Mouse (Mus musculus): ENCODE measurements around the gene Rpl18a.

Gene Rpl18a

DNA sequence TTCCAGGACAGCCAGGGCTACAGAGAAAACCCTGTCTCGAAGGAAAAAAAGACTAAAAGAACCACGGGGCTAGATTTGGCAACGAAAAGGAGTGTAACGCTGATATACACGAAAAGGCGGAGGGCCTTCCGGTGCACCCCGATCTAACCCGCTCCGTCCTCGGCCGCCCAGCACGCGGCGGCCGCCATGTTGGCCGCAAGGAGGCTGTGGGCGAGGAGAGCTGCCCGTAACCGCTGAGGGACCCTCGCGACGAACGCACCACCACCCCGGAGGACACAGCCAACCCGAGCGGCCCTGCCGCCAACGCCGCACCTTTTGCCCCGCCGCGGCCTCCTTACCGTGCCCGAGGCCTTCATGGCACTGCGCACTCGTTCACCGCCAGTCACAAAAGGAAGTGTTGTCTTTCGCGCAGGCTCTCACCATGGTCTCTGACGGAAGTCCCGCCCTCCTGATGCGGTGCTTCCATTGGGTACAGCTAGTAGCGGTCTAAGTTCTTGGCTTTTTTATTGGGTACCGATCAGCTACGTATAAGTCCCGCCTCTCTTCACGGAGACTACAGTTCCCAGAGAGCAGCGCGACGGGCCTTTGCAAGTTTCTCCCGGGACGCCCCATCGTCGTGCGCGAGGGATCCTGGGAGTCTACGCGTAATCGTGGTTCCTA lies at the start of gene Rpl18a:
Gene Rpl18a, minus strand, starts transcription at position 392 of the 660 bp plus-strand sequence.
- DNase-seq: peak; percentile 99

DNA sequence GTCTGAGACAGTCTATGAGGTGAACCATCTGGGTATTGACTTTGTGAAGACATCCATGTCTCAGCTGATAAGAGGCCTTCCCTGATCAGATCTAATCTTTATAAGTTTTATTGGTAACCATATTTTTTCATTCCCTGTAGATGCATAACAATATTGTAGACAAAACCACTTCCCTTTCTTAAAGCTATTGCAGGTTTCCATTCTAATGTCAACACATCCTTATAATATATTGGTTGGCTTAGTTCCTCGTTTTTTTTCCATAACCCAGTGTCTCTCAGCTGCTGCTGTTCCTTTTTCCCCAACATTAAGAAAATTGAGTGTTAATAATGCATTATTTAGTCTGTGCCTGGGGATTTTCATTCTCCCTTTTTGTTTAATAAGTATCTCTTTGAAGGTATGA lies 46.0 kb upstream of the Rpl18a start:
- DNase-seq: no peak

GRCm38 (mm10) chr8:70941478-70941877 lies 44.3 kb upstream of the Rpl18a start:
- no peak for DNase-seq

DNA sequence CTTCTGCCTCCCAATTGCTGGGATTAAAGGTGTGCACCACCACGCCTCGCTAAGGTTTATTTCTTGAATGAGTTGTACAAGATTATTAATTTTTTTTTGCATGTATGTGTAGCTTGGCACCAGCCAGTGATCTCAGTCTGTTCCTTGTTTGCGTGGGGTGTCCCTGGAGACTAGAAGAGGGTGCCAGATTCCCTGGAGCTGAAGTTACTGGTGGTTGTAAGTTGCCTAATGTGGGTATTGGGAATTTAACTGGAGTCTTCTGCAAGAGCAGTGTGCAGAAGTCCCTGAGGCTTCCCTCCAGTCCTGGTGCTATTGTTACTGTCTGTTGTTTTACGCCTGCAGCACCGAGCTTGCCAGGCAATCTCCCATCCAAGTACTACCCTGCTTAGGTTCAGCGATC lies 40.0 kb upstream of the Rpl18a start:
- DNase-seq: no peak

DNA sequence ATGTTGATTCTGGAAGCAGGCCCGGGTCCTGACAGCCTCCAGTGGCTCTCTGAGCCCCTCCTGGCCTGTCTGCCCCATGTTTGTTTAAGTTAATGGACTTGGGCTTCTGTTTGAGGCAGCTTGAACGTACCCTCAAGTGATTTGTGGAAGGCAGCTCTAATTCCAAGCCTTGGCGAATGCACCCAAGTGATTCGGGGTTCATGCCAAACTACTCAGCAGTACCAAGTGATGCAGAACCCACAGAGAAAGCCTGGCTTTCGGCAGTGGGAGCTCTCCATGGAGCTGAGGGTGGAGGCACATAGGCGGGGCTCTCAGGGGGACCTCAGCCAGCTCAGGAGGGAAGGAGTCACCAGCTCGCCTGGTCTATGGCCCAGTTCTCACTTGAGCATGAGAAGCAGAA lies 37.6 kb upstream of the Rpl18a start:
- no peak for DNase-seq

DNA sequence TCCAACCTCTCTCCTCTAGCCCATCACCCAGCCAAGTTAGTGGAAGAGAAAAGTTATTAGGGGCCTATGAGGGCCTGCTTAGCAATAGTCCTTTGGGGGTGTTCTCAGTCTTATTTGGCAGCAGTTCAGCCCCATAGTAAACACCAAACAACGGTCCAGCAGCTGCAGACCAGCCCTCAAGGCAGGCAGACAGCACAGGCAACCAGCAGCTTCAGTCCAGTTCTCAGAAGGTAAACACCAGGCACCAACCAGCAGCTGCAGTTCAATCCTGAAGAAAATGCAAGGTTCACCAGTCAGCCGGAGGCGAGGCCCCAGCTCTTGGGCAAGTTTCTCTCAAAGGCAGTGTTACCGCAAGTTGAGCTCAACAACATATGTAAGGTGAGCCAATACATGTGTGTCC lies 35.8 kb upstream of the Rpl18a start:
- DNase-seq: no peak

DNA sequence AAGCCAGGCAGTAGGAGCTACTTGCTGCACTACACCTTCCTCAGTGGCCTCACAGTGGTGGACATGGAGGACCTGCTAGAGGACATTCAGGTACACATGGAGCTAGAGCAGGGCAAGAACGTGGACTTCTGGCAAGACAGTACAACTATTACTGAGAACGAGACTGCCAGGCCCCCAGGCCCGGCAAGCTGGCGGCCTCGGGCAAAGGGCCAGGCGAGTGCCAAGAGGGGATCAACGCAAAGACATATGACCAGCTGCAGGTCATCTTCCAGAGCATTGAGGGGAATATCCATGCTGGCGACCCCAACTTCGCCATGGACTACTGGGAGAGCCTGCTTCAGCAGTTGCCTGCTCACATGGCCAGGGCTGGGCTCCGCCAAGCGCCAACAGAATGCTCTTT lies 34.5 kb upstream of the Rpl18a start:
- no peak for DNase-seq

DNA sequence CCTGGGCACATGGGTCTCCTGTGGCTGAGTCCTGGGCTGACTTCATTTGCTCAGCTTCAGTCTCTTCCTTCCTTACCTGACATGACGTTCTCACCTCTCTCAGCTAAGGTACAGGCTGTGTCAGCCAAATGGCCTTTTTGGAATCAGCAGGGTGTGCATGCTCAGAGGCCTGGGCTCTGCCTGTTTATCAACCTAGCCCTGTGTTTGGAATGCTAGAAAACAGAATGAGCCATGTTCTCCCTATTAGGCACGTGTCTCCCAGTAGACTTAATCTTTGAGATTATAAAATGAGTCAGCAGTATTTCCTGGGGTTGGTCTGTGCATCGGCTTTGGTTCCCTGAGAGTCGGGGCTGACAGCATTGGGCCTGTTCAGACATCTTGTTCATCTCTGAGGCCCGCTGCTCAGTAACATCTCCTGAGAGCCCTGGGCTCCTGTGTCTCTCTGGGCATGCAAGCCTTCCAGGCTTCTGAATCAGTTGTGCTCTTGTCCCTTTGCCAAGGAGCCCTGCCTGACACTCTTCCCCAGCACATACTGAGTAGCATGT lies 31.6 kb upstream of the Rpl18a start:
- no peak for DNase-seq

- DNase-seq: peak; percentile 14
Observed at GRCm38 (mm10) chr8:70928096-70928495, 30.9 kb upstream of the Rpl18a start.

- no peak for DNase-seq
Observed at GRCm38 (mm10) chr8:70926396-70926795, 29.2 kb upstream of the Rpl18a start.

DNA sequence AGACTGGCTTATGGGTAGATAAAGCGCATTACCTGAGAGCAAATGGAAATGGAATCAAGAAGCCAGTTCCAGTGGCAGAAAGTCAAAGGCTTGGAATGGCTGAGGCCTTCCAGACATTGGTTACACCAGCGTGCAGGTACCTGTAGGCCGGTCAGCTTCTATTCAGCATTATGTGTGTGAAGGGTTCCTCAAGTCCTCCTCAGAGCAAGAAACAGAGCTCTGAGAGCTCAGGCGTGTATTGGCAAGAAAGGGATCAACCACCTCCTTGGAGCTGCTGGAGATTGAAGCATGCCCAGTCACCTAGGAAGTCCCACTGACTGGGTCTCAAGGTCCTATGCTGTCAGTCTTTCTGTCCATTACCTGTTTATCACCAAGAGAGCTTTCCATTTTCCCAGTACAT lies 28.5 kb upstream of the Rpl18a start:
- DNase-seq: no peak

DNA sequence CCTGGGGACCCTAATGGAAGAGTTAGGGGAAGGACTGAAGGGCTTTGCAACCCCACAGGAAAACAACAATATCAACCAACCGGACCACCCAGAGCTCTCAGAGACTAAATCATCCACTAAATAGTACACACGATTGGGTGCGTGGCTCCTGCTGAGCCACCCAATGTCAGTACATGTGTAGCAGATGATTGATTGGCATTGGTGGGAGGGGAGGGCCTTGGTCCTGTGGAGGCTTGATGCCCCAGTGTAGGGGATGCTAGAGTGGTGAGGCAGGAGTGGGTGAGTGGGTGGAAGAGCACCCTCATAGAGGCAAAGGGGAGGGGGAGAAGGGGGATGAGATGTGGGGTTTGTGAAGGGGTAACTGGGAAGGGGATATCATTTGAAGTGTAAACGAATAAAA lies 26.9 kb upstream of the Rpl18a start:
- no peak for DNase-seq

DNA sequence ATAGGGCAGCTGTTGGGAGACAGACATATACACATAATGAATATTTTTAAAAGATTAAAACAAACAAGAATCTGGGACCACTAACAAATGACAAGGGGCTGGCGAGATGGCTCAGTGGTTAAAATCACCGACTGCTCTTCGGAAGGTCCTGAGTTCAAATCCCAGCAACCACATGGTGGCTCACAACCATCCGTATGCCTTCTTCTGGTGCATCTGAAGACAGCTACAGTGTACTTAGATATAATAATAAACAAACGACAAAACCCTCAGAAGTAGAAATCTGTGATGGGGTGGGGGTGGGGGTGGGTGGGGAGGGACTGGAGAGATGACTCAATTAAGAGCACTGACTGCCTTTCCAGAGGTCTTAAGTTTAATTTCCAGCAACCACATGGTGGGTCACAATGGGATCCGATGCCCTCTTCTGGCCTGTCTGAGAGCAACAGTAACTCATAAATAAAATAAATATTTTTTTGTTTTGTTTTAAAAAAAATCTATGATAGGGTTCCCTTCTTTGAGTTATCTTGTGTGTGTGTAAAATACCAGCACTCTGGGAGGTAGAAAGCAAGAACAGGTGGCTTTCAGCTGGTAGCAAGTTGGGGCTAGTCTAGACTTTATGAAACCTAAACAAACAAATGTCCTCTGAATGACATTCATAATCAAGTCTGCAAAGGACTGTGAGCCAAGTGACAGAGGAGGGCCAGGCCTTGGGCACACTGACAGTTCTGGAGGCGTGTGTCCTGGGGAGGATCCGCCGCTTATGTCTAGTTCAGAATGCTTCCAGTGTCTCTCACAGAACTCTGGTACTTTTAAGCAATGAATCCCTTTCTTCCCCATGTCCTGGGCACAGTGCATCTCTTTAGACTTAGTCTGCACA lies 23.1 kb upstream of the Rpl18a start:
- DNase-seq: no peak

GRCm38 (mm10) chr8:70914704-70915103 lies 17.5 kb upstream of the Rpl18a start:
- DNase-seq: no peak

DNA sequence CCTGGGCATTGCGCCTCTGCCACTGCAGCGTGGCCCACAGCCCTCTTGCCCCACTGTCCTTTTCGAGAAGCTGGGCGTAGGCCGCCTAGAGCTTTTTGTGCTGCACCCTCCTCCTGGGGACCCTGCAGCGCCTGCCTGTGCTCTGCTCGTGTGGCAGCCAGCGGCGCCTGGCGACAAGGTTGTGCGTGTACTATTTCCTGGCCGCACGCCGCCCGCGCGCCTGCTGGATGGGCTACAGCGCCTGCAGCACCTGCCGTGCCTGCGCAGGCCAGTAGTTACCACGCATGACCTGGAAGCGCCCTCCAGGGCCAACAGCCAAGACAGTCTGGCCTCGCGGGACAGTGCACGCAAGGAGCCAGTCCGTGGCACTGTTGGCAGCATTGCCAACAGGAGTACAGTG lies 16.3 kb upstream of the Rpl18a start:
- no peak for DNase-seq

- no peak for DNase-seq
Observed at GRCm38 (mm10) chr8:70912955-70913354, 15.7 kb upstream of the Rpl18a start.

DNA sequence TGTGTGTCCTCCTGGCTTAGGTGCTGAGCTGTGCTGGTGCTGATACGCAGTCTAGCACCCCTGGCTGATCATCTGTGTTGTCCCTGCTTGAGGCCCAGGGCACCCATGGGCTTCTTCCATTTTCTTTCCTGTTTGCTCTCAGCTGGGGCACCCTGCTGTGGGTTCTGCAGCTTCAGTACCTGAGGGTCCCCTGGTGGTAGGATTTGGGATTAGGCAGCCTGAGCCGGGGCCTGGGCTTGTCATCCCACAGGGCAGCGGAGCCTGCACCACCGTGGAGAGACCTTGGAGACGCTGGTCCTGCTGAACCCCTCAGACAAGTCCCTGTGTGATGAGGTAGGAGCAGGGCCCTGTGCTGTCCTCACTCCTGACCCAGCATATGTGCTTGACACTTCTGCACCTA lies 14.4 kb upstream of the Rpl18a start:
- DNase-seq: no peak

DNA sequence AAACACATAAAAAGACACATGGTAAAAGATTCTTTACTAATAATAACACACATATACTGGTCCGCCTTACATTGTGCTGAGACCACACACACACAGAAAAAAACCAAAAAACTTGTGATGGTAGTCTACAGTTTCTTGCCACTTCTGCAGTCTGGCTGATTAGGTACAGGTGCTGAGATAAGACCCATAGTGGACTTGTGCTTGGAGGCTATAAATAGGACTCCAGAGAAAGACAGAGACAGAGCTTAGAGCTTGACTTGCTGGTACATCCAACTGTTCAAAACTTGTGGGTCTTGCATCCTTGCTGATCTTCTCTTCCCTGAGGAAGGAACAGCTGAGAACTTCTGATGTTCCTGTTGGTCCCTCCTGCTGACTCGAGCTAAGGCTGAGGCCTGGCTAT lies 10.3 kb upstream of the Rpl18a start:
- DNase-seq: no peak

DNA sequence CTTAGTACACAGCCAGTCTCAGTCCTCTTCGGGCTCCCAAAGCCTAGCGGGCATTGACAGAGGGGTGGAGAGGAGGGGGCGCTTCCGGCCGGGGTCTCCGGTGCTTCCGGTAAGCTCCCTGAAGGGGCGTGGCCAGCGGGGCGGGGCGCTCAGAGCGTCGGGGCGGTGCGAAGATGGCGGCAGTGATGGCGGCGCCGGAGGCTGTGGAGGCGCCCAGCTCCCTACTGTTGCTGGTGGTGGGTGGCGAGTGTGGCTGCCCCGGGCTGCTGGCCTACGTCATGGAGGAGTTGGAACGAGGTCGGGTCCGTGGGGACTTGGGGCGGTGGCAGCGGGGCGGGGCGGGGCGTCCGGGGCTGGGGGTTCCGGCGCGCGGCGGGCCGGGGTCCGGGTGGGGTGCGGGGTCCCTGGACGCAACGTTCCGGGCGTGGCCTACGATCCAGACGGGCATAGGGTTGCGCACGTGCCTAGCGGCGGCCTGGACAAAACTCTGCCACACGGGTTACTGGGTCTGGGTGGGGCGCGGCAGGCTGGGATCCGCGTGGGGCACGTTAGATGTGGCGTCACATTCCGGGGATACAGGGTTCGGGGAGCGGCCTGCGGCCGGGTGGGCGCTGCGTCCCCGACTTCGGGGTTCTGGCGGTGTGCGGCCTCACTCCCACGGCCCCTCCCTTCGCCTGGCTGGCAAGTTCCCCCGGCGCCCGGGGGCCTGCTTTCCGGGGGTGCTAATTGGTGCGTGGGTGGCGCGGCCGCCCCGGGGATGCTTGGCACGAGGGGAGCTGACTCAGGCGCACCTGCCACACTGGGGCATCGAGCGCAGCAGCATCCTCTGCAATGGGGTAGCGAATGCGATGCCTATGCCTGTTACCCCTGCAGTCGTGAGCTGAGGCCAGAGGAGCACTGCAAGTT lies 8.9 kb upstream of the Rpl18a start, which contains the start of gene Map1s:
Gene Map1s, plus strand, starts transcription at position 102 of the 906 bp plus-strand sequence.
- peak; percentile 76 for DNase-seq

DNA sequence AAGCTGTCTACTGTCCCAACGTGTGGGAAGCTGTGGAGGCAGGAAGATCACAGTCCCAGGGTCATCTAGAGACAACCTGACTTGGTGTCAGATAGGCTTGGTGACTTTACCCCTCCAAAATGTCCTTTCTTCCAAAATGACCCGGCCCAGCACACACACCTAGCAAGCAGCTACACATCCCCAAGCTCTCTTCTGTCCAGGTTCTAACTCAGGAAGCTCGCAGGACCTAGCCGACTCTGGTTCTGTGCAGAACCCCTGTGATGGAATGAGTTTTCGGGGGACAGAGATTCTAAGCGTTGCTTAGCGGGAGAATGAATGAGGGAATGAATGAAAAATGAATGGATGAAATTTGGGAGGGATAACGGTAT lies 8.2 kb upstream of the Rpl18a start:
- no peak for DNase-seq

- DNase-seq: peak; percentile 88
Observed at GRCm38 (mm10) chr8:70904532-70904931, 7.3 kb upstream of the Rpl18a start.

DNA sequence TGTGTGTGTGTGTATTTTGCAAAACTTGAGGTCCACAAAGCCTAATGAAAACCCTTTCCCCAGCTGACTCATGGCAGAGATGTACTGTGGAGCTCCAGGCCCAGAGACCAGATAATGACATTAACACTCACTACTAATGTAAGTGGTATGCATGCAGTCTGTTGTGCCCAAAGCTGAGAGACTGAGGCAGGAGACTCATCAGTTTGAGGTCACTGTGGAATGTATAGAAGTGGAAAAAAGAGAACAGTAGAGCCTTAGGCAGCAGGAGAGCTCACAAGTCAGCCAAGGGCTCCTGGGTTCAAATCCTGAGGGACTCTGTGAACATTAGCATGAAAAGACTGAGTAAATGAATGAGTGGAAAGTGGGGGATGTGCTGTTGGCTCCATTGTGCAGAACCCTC lies 6.4 kb upstream of the Rpl18a start:
- no peak for DNase-seq

GRCm38 (mm10) chr8:70903112-70903511 lies 5.9 kb upstream of the Rpl18a start:
- DNase-seq: no peak
